Mouse (Mus musculus) bone marrow macrophage, adult 2 months (primary cell): Measurements from ENCODE around the gene Cpa5.

Experiments
- CTCF ChIP-seq: IDR thresholded peaks from 2 replicates; pipeline ENCODE4 v1.5.1; 2012; ENCODE audit warnings: low read depth, mild to moderate bottlenecking, low read length, moderate library complexity
- POLR2A ChIP-seq: IDR thresholded peaks from 2 replicates; pipeline ENCODE4 v1.6.1; 2012; ENCODE audit warnings: mild to moderate bottlenecking, low read depth, low read length, borderline replicate concordance

GRCm38 (mm10) chr6:30629989-30630388 is 19.2 kb downstream of the Cpa5 start:
- no peak for TF ChIP-seq CTCF
- no peak for TF ChIP-seq POLR2A
